Mouse (Mus musculus) liver, embryonic 14.5 days (tissue): Measurements from ENCODE around the gene 1810062G17Rik. TPM values are rescaled to one million over a fixed set of nuclear protein-coding genes. Genes with fewer than 3 reads are reported as not detected.

Experiments
- ATAC-seq: fragments of 200-750 bp; cut with Nextera tagmentation; 2 replicates; pipeline ENCODE4 v1.8.0; 2017; ENCODE audit warnings: moderate number of reproducible peaks, mild to moderate bottlenecking, moderate library complexity; ENCODE audit not compliant: insufficient read depth
- DNase-seq, 3 experiments: peaks; one replicate each; pipeline ENCODE4 v3.0.0-alpha.2; 2012 to 2013; ENCODE audit warnings: low read depth in 3 of 3, low spot score in 3 of 3
- H3K27ac ChIP-seq: fragments of 300-500 bp; sonication (generic); 2 replicates; pipeline ENCODE4 v1.5.1; 2014; ENCODE audit warnings: moderate library complexity, mild to moderate bottlenecking, control low read depth, inconsistent platforms
- H3K27me3 ChIP-seq: fragments of 300-500 bp; sonication (generic); 2 replicates; pipeline ENCODE4 v1.6.1; 2014; ENCODE audit warnings: mild to moderate bottlenecking, low read length, moderate library complexity; ENCODE audit not compliant: control insufficient read depth, insufficient read depth
- H3K36me3 ChIP-seq: fragments of 300-500 bp; sonication (generic); replicated peaks from 2 replicates; pipeline ENCODE4 v1.6.1; 2014; ENCODE audit warnings: low read depth; ENCODE audit not compliant: control insufficient read depth, insufficient read depth
- H3K4me1 ChIP-seq, 2 experiments: fragments of 200-500 bp in 1 of 2; fragments of 300-500 bp in 1 of 2; sonication (generic) in 1 of 2; replicated peaks; 2 replicates each; pipeline ENCODE4 v1.6.1; 2012 to 2014; ENCODE audit warnings: antibody characterized with exemption in 1 of 2, inconsistent platforms in 1 of 2, low read length in 1 of 2; ENCODE audit not compliant: control insufficient read depth in 2 of 2, insufficient read depth in 2 of 2
- H3K4me2 ChIP-seq: fragments of 300-500 bp; sonication (generic); 2 replicates; pipeline ENCODE4 v1.6.1; 2014; ENCODE audit warnings: low read depth, mild to moderate bottlenecking, control low read depth, moderate library complexity
- H3K4me3 ChIP-seq, 2 experiments: fragments of 200-500 bp in 1 of 2; fragments of 300-500 bp in 1 of 2; sonication (generic) in 1 of 2; 2 replicates each; pipeline ENCODE4 v1.5.1; 2012 to 2014; ENCODE audit warnings: low read depth in 2 of 2, low read length in 2 of 2, mild to moderate bottlenecking in 2 of 2, control low read depth in 1 of 2, inconsistent platforms in 1 of 2, moderate library complexity in 1 of 2; ENCODE audit not compliant: insufficient read depth in 1 of 2
- H3K9ac ChIP-seq: fragments of 300-500 bp; sonication (generic); replicated peaks from 2 replicates; pipeline ENCODE4 v1.6.1; 2014; ENCODE audit warnings: mild to moderate bottlenecking, control low read depth, moderate library complexity
- H3K9me3 ChIP-seq: fragments of 300-500 bp; sonication (generic); 2 replicates; pipeline ENCODE4 v1.6.1; 2016; ENCODE audit warnings: low read length, mixed read lengths; ENCODE audit not compliant: control insufficient read depth
- CTCF ChIP-seq: IDR thresholded peaks from 2 replicates; pipeline ENCODE4 v1.5.1; 2016; ENCODE audit warnings: antibody characterized with exemption, low read depth, control low read depth
- EP300 ChIP-seq: IDR thresholded peaks from 2 replicates; pipeline ENCODE4 v1.6.1; 2016; ENCODE audit warnings: antibody characterized with exemption, low read depth
- WGBS: fragments of 180-500 bp; shearing (Covaris S2); extraction: QIAGEN DNeasy Blood & Tissue Kit; methylation state at CpG from one replicate; pipeline ENCODE4 v1.1.7; 2014; ENCODE audit not compliant: insufficient replicate concordance; 5-methylcytosine and 5-hydroxymethylcytosine counted together
- polyA plus RNA-seq, 2 experiments: library from polyadenylated mRNA; depleted of rRNA in 1 of 2; stranded (reverse) in 1 of 2; unstranded in 1 of 2; fragments of >200 nt; fragmentation: Nextera tagmentation in 1 of 2; extraction: Ambion mirVana in 1 of 2; gene quantifications; 2 replicates each; pipeline versions ENCODE4 v1.2.1 to v1.2.3; 2012 to 2014

The 1810062G17Rik gene
- polyA plus RNA-seq, 2 experiments = 0.77 to 1.1 TPM

DNA sequence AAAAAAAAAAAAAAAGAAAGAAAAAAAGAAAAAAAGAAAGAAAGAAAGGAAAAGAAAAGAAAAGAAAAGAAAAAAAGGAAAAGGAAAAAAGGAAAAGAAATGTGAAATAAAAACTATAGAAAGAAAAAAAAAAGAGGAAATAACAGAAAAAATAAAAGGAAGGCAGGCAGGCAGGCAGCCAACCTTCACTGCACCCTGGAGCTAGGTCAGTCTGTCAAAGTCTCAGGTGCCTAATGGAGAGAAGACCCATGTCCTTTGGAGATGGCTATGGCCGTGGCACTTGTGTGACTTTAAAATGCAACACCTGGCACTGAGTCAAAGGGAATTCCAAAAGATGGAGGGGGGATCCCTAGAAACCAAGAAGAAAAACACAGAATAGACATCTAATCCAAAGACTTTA is 12.6 kb downstream of the 1810062G17Rik start:
- no peaks in the 10 kb centered on the region for H3K36me3 ChIP-seq
- no peak for TF ChIP-seq CTCF
- TF ChIP-seq EP300 = no peak
- WGBS = 64% methylated on average over 1 of the region's 1 CpGs
- ATAC-seq (no peak), DNase-seq (no peak)
- H3K4me3 ChIP-seq = no peak overlapping the region
- no peak overlapping the region for H3K9ac ChIP-seq
- no peaks in the 10 kb centered on the region for H3K27me3 ChIP-seq
- H3K4me2 ChIP-seq = no peak overlapping the region
- H3K27ac ChIP-seq = no peak overlapping the region
- H3K9me3 ChIP-seq = no peaks in the 10 kb centered on the region
- peaks cover 0 to 2% of the 10 kb centered on the region in 2 experiments; a peak in 1 of 4 replicates for H3K4me1 ChIP-seq

DNA sequence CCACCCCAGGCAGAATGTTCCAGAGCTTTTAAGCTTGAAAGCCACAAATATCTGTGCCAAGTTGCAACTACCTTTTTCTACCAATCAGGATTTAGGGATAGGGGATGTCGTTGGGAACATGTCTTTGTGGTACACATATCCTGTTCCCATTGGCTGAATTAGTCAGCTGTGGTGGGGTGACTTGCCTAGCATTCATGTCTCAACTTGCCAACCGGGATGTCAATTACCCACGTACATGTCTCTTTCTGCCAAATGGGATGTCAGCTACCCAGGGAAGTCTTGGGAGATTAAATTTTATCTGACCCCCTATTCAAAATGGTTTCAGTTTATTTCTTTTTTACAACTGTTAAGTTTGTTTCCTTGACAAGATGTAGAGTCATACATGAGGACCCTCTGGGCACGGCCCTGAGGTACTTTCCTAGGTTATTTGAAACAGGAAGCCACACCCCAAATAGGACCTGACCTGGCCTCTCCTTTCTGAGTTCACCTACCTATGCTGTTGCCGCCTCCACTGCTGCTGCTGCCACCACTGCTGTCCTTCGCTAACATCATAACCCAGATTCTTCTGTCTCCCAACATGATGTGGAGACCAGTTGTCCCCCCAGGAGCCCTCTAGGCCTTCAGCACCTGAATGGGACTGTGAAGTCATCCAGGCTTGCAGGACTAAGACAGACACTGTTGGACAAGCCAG is 13.3 kb downstream of the 1810062G17Rik start:
- H3K9ac ChIP-seq = no peak overlapping the region
- H3K4me3 ChIP-seq = no peak overlapping the region
- H3K4me2 ChIP-seq = no peak overlapping the region
- H3K27ac ChIP-seq = no peak overlapping the region
- no peaks in the 10 kb centered on the region for H3K9me3 ChIP-seq
- no peaks in the 10 kb centered on the region for H3K27me3 ChIP-seq
- peaks cover 0 to 2% of the 10 kb centered on the region in 2 experiments; a peak in 1 of 4 replicates for H3K4me1 ChIP-seq
- 54% methylated on average over 6 of the region's 6 CpGs for WGBS
- no peak for TF ChIP-seq EP300
- TF ChIP-seq CTCF = no peak
- no peaks in the 10 kb centered on the region for H3K36me3 ChIP-seq
- ATAC-seq (no peak), DNase-seq (no peak)

DNA sequence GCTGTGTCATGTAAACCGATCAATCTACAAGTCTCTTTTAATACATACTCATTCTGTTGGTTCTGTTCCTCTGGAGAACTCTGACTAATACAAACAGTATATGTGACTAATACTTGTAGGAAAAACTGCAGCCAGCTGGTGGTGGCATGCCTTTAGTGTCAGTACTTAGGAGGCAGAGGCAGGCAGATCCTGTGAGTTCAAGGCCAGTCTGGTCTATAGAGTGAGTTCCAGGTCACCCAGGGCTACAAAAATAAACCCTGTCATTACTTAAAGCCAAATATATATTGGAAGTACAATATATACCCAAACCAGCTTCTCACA is 13.8 kb downstream of the 1810062G17Rik start:
- H3K27me3 ChIP-seq = no peaks in the 10 kb centered on the region
- H3K4me2 ChIP-seq = no peak overlapping the region
- ATAC-seq (no peak), DNase-seq (no peak)
- H3K36me3 ChIP-seq = no peaks in the 10 kb centered on the region
- WGBS = 76% methylated on average over 1 of the region's 1 CpGs
- TF ChIP-seq CTCF (no peak), EP300 (no peak)
- H3K9ac ChIP-seq = no peak overlapping the region
- peaks cover 0 to 2% of the 10 kb centered on the region in 2 experiments; a peak in 1 of 4 replicates for H3K4me1 ChIP-seq
- H3K9me3 ChIP-seq = no peaks in the 10 kb centered on the region
- H3K4me3 ChIP-seq = no peak overlapping the region
- no peak overlapping the region for H3K27ac ChIP-seq

DNA sequence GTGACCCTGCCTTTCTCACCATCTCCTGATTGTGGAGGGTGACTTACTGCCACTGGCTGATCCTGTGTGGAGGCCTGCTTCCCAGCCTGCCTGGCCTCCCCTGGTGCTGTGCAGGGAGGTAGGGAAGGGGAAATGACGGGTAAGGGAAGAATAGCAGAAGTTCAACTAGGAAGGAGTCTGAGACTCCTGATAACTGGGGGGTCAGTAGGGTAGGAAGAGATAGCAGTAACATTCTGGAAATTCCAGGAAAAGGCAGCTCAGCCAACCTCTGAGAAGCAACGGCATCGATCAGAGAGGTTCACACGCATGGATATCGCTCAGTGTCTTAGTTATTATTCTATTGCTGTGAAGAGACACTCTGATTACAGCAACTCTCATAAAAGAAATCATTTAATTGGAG is 15.8 kb downstream of the 1810062G17Rik start:
- Histone ChIP-seq H3K4me2 (no peak overlapping the region), H3K9ac (no peak overlapping the region), H3K27ac (no peak overlapping the region), H3K4me1 (peaks cover 0 to 2% of the 10 kb centered on the region in 2 experiments; a peak in 1 of 4 replicates), H3K9me3 (no peaks in the 10 kb centered on the region), H3K36me3 (no peaks in the 10 kb centered on the region), H3K4me3 (no peak overlapping the region), H3K27me3 (no peaks in the 10 kb centered on the region)
- TF ChIP-seq EP300 = no peak
- no peak for TF ChIP-seq CTCF
- 25% methylated on average over 5 of the region's 5 CpGs for WGBS
- ATAC-seq = no peak
- DNase-seq = no peak

DNA sequence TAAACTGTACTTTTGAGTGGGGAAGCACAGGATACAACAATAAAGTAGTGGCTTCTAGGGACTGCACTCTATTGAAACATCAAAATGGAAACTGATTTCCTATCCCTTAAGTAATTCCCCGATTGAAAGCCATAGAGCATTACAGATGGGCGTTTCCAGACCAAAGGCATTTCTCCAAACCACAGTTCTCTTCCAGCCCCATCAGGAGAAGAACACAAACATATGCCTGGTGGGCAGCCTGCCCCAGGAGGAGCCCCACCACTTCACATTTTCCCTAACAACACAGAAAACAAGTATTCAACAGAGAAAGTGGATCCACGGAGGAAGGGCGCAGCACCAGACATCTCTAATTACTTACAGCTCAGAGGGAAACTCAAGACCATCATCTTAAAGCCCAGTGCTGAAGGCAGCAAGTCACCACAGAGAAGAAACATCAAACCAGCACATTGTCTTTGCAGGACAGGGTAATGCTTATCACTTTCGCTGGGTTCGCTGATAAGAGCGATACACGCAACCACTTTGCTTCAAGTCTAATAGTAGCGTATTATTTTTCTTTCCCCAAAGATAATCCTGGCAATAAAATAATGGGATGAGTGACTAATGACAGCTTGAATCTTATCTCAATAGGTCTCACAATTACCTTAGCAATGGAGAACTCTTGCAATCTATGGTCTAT is 17.1 kb downstream of the 1810062G17Rik start:
- H3K27ac ChIP-seq = no peak overlapping the region

More for the DNA sequence above, 17.1 kb downstream of the 1810062G17Rik start:
- no peaks in the 10 kb centered on the region for H3K9me3 ChIP-seq
- no peak overlapping the region for H3K4me3 ChIP-seq
- ATAC-seq = no peak
- WGBS = 35% methylated on average over 9 of the region's 9 CpGs
- H3K4me2 ChIP-seq = no peak overlapping the region
- no peak overlapping the region for H3K9ac ChIP-seq
- H3K27me3 ChIP-seq = no peaks in the 10 kb centered on the region
- no peak for TF ChIP-seq EP300
- no peak for TF ChIP-seq CTCF
- H3K36me3 ChIP-seq = no peaks in the 10 kb centered on the region
- DNase-seq = no peak
- peaks cover 0 to 2% of the 10 kb centered on the region in 2 experiments; a peak in 1 of 4 replicates for H3K4me1 ChIP-seq
